ENCODE assay signal across 14 mouse cellular contexts in the genomic region with DNA sequence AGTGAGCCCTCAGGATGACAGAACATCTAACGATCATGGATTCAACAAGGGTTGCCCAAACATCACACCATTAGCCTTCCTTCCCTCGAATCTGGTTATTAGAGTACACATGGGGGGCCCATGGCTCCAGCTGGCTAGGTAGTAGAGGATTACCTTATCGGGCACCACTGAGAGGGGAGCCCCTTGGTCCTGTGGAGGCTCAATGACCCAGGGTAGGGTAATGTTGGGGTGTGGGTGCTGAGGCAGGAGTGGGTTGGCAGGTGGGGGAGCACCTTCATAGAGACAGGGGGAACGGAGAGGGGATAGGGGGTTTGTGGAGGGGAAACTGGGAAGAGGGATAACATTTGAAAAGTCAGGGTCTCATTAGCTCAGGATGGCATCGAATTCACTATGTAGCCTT.
"Had no signal": no experiment of that assay in that cellular context is flagged by ENCODE, and none has a peak within 500 bp of the region (broad histone marks: within the 10 kb centered on the region; RNA-seq: fewer than 3 reads in every experiment).

No protein-coding gene starts in this region.

- H3K9me3 ChIP-seq: intestine, embryonic 15.5 days; liver, embryonic 15.5 days; megakaryocyte, embryonic 14.5 days; midbrain, embryonic 15.5 days; neural tube, embryonic 12.5 days had no signal

- H3K4me1 ChIP-seq: midbrain, embryonic 15.5 days; neural tube, embryonic 12.5 days had no signal

- H3K9ac ChIP-seq: intestine, embryonic 15.5 days; liver, embryonic 15.5 days; midbrain, embryonic 15.5 days; neural tube, embryonic 12.5 days had no signal

- H3K4me3 ChIP-seq: intestine, embryonic 15.5 days; left cerebral cortex, adult 2 months; liver, embryonic 15.5 days; megakaryocyte, embryonic 14.5 days; midbrain, embryonic 15.5 days; neural tube, embryonic 12.5 days had no signal

- DNase-seq: kidney, adult 2 months; kidney, postnatal 4 days; liver; lung, adult 2 months; thymus, adult 2 months; thymus, postnatal 25 days had no signal

- H3K36me3 ChIP-seq: intestine, embryonic 15.5 days; liver, embryonic 15.5 days; midbrain, embryonic 15.5 days; neural tube, embryonic 12.5 days had no signal

- H3K27ac ChIP-seq: macrophage; midbrain, embryonic 15.5 days; neural tube, embryonic 12.5 days had no signal

- H3K27me3 ChIP-seq: intestine, embryonic 15.5 days; midbrain, embryonic 15.5 days; neural tube, embryonic 12.5 days had no signal

- H3K4me2 ChIP-seq: intestine, embryonic 15.5 days; liver, embryonic 15.5 days; midbrain, embryonic 11.5 days; midbrain, embryonic 15.5 days; neural tube, embryonic 12.5 days had no signal

- ATAC-seq: intestine, embryonic 15.5 days; midbrain, embryonic 15.5 days had no signal
